Mouse (Mus musculus): ENCODE measurements around the gene Fhod1.

DNA sequence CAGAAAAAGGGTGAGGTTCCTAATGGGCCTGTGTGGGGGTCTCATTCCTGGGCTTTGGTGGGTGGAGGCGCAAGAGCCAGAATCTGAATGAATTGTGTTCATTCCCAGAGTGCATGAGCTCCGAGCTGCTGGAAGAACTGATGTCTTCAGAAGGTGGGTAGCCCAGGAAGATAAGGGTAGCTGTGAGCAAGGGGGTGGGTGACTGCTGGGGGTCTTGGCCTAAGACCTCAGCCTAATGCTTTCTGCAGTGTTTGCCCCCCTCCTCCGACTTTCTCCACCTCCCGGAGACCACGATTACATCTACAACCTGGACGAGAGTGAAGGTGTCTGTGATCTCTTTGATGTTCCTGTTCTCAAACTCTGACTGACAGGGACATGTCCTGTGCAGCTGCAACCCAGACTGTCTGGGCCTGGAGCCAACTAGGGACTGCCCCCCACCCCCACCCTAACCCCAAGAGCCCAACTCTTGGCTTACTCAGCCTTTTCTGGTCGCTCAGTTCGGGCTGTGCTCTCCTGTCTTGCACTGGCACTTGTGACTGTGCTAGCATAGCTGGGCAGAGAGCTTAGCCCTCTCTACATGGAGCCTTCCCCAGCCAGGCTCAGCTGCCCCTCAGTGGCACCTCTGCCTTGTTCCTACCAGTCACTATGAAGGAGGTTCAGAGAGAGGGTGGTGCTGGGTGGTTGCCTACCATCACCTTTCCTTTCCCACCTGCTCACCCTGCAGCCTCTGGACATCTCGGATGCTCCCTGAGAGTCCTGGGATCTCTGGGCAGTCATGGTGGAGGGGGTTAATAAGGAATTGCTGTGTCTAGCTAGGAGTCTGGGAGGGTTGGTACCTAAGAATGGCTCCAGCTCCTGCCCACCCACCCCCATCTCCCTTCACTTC, 43.2 kb downstream of the Fhod1 start:
- TF ChIP-seq CTCF (IDR thresholded peaks at IDR 0.05; ENCODE audit: low read depth, low read length) (no peak), TAL1 (conservative IDR thresholded peaks at IDR 0.05; ENCODE audit: low read depth, low read length) (no peak)

Data from G1E (cell line).